Mouse (Mus musculus): ENCODE data around the gene Trpm8. TPM values are rescaled to one million over a fixed set of nuclear protein-coding genes. Genes with fewer than 3 reads are reported as not detected.

Gene Trpm8
- polyA plus RNA-seq, 1 experiment from 2014 or later, result not detected

GRCm38 (mm10) chr1:88280006-88280690 lies 2.7 kb downstream of the Trpm8 start:
- WGBS (ENCODE audit: missing documents), result 82% methylated on average over 15 of the region's 15 CpGs
- no peak overlapping the region for H3K4me3 ChIP-seq (ENCODE audit: inconsistent target)
- no peaks in the 10 kb centered on the region for H3K36me3 ChIP-seq (ENCODE audit: inconsistent target)
- no peak overlapping the region for H3K27ac ChIP-seq
- H3K79me2 ChIP-seq (ENCODE audit: inconsistent target), result peaks cover 20% of the 10 kb centered on the region

- Histone ChIP-seq H3K4me3 (ENCODE audit: inconsistent target) (no peak overlapping the region), H3K36me3 (ENCODE audit: inconsistent target) (no peaks in the 10 kb centered on the region), H3K27ac (no peak overlapping the region), H3K79me2 (ENCODE audit: inconsistent target) (no peaks in the 10 kb centered on the region)
- WGBS (ENCODE audit: missing documents), result 57% methylated on average over 3 of the region's 3 CpGs
Observed at GRCm38 (mm10) chr1:88282301-88282700, 4.8 kb downstream of the Trpm8 start.

GRCm38 (mm10) chr1:88283376-88284227 lies 6.1 kb downstream of the Trpm8 start:
- WGBS (ENCODE audit: missing documents), result 62% methylated on average over 15 of the region's 15 CpGs
- H3K4me3 ChIP-seq (ENCODE audit: inconsistent target), result no peak overlapping the region
- H3K27ac ChIP-seq, result no peak overlapping the region
- no peaks in the 10 kb centered on the region for H3K36me3 ChIP-seq (ENCODE audit: inconsistent target)
- H3K79me2 ChIP-seq (ENCODE audit: inconsistent target), result no peaks in the 10 kb centered on the region

- Histone ChIP-seq H3K36me3 (ENCODE audit: inconsistent target) (no peaks in the 10 kb centered on the region), H3K4me3 (ENCODE audit: inconsistent target) (no peak overlapping the region), H3K79me2 (ENCODE audit: inconsistent target) (no peaks in the 10 kb centered on the region), H3K27ac (no peak overlapping the region)
- 63% methylated on average over 10 of the region's 10 CpGs for WGBS (ENCODE audit: missing documents)
Observed at GRCm38 (mm10) chr1:88284228-88284945, 6.9 kb downstream of the Trpm8 start.

- WGBS (ENCODE audit: missing documents), result 59% methylated on average over 7 of the region's 7 CpGs
- no peak overlapping the region for H3K27ac ChIP-seq
- no peak overlapping the region for H3K4me3 ChIP-seq (ENCODE audit: inconsistent target)
- H3K79me2 ChIP-seq (ENCODE audit: inconsistent target), result no peaks in the 10 kb centered on the region
- H3K36me3 ChIP-seq (ENCODE audit: inconsistent target), result no peaks in the 10 kb centered on the region
Observed at GRCm38 (mm10) chr1:88284946-88285320, 7.5 kb downstream of the Trpm8 start.

GRCm38 (mm10) chr1:88285652-88286051 lies 8.2 kb downstream of the Trpm8 start:
- no peaks in the 10 kb centered on the region for H3K36me3 ChIP-seq (ENCODE audit: inconsistent target)
- H3K79me2 ChIP-seq (ENCODE audit: inconsistent target), result no peaks in the 10 kb centered on the region
- H3K27ac ChIP-seq, result no peak overlapping the region
- 72% methylated on average over 5 of the region's 5 CpGs for WGBS (ENCODE audit: missing documents)
- no peak overlapping the region for H3K4me3 ChIP-seq (ENCODE audit: inconsistent target)

GRCm38 (mm10) chr1:88286136-88286845 lies 8.8 kb downstream of the Trpm8 start:
- Histone ChIP-seq H3K36me3 (ENCODE audit: inconsistent target) (no peaks in the 10 kb centered on the region), H3K79me2 (ENCODE audit: inconsistent target) (no peaks in the 10 kb centered on the region), H3K4me3 (ENCODE audit: inconsistent target) (no peak overlapping the region), H3K27ac (no peak overlapping the region)
- WGBS (ENCODE audit: missing documents), result 83% methylated on average over 15 of the region's 15 CpGs

- no peaks in the 10 kb centered on the region for H3K36me3 ChIP-seq (ENCODE audit: inconsistent target)
- no peak overlapping the region for H3K27ac ChIP-seq
- WGBS (ENCODE audit: missing documents), result 74% methylated on average over 13 of the region's 13 CpGs
- no peaks in the 10 kb centered on the region for H3K79me2 ChIP-seq (ENCODE audit: inconsistent target)
- H3K4me3 ChIP-seq (ENCODE audit: inconsistent target), result no peak overlapping the region
Observed at GRCm38 (mm10) chr1:88286887-88287696, 9.6 kb downstream of the Trpm8 start.

GRCm38 (mm10) chr1:88287697-88287980 lies 10.2 kb downstream of the Trpm8 start:
- no peak overlapping the region for H3K4me3 ChIP-seq (ENCODE audit: inconsistent target)

GRCm38 (mm10) chr1:88288056-88288788 lies 10.8 kb downstream of the Trpm8 start:
- Histone ChIP-seq H3K79me2 (ENCODE audit: inconsistent target) (no peaks in the 10 kb centered on the region), H3K36me3 (ENCODE audit: inconsistent target) (no peaks in the 10 kb centered on the region), H3K27ac (no peak overlapping the region), H3K4me3 (ENCODE audit: inconsistent target) (no peak overlapping the region)
- 41% methylated on average over 3 of the region's 3 CpGs for WGBS (ENCODE audit: missing documents)

More at GRCm38 (mm10) chr1:88287697-88287980, 10.2 kb downstream of the Trpm8 start:
- WGBS (ENCODE audit: missing documents), result 36% methylated on average over 5 of the region's 5 CpGs
- Histone ChIP-seq H3K36me3 (ENCODE audit: inconsistent target) (no peaks in the 10 kb centered on the region), H3K27ac (no peak overlapping the region), H3K79me2 (ENCODE audit: inconsistent target) (no peaks in the 10 kb centered on the region)

- Histone ChIP-seq H3K27ac (no peak overlapping the region), H3K79me2 (ENCODE audit: inconsistent target) (no peaks in the 10 kb centered on the region), H3K4me3 (ENCODE audit: inconsistent target) (no peak overlapping the region), H3K36me3 (ENCODE audit: inconsistent target) (no peaks in the 10 kb centered on the region)
- WGBS (ENCODE audit: missing documents), result 74% methylated on average over 3 of the region's 3 CpGs
Observed at GRCm38 (mm10) chr1:88288789-88289127, 11.3 kb downstream of the Trpm8 start.

GRCm38 (mm10) chr1:88289152-88289551 lies 11.7 kb downstream of the Trpm8 start:
- Histone ChIP-seq H3K27ac (no peak overlapping the region), H3K36me3 (ENCODE audit: inconsistent target) (no peaks in the 10 kb centered on the region), H3K79me2 (ENCODE audit: inconsistent target) (no peaks in the 10 kb centered on the region), H3K4me3 (ENCODE audit: inconsistent target) (no peak overlapping the region)
- 53% methylated on average over 2 of the region's 2 CpGs for whole genome bisulfite sequencing (ENCODE audit: missing documents)

- Histone ChIP-seq H3K36me3 (ENCODE audit: inconsistent target) (no peaks in the 10 kb centered on the region), H3K4me3 (ENCODE audit: inconsistent target) (no peak overlapping the region), H3K27ac (no peak overlapping the region), H3K79me2 (ENCODE audit: inconsistent target) (no peaks in the 10 kb centered on the region)
- WGBS (ENCODE audit: missing documents), result 28% methylated on average over 4 of the region's 4 CpGs
Observed at GRCm38 (mm10) chr1:88289917-88290316, 12.5 kb downstream of the Trpm8 start.
